Mouse (Mus musculus) midbrain, embryonic 11.5 days (tissue): ENCODE measurements around the gene Dhx32. TPM values are rescaled to one million over a fixed set of nuclear protein-coding genes. Genes with fewer than 3 reads are reported as not detected.
"Not testable (repeated sequence)": the region's sequence is repeated elsewhere in the genome, so short reads cannot be mapped to it uniquely, and the experiment has no call there.

Experiments used
- ATAC-seq: fragments of 200-750 bp; cut with Nextera tagmentation; 2 replicates; pipeline ENCODE4 v1.8.0; 2017; ENCODE audit warnings: moderate TSS enrichment, moderate library complexity; ENCODE audit not compliant: low FRiP score
- DNase-seq: peaks from one replicate; pipeline ENCODE4 v3.0.0; 2015; ENCODE audit warnings: low spot score; ENCODE audit errors: missing footprints
- H3K27ac ChIP-seq: fragments of 300-500 bp; sonication (generic); 2 replicates; pipeline ENCODE4 v1.5.1; 2014; ENCODE audit warnings: low read depth, low read length
- H3K27me3 ChIP-seq: fragments of 300-500 bp; sonication (generic); 2 replicates; pipeline ENCODE4 v1.6.1; 2014; ENCODE audit warnings: mild to moderate bottlenecking, low read length, moderate library complexity, mixed read lengths; ENCODE audit not compliant: control insufficient read depth, insufficient read depth
- H3K36me3 ChIP-seq: fragments of 300-500 bp; sonication (generic); 2 replicates; pipeline ENCODE4 v1.6.1; 2014; ENCODE audit warnings: mild to moderate bottlenecking, low read length, moderate library complexity, mixed read lengths; ENCODE audit not compliant: control insufficient read depth, insufficient read depth
- H3K4me1 ChIP-seq: fragments of 300-500 bp; sonication (generic); 2 replicates; pipeline ENCODE4 v1.6.1; 2014; ENCODE audit warnings: low read length; ENCODE audit not compliant: control insufficient read depth, insufficient read depth
- H3K4me2 ChIP-seq: fragments of 300-500 bp; sonication (generic); 2 replicates; pipeline ENCODE4 v1.6.1; 2014; ENCODE audit warnings: mild to moderate bottlenecking, moderate library complexity
- H3K4me3 ChIP-seq: fragments of 300-500 bp; sonication (generic); 2 replicates; pipeline ENCODE4 v1.5.1; 2014; ENCODE audit warnings: low read depth, low read length
- H3K9ac ChIP-seq: fragments of 300-500 bp; sonication (generic); 2 replicates; pipeline ENCODE4 v1.6.1; 2014; ENCODE audit warnings: low read length
- H3K9me3 ChIP-seq: fragments of 300-500 bp; sonication (generic); 2 replicates; pipeline ENCODE4 v1.6.1; 2016; ENCODE audit warnings: low read length; ENCODE audit not compliant: control insufficient read depth
- WGBS: fragments of 180-500 bp; shearing (Covaris S2); extraction: QIAGEN DNeasy Blood & Tissue Kit; methylation state at CpG from one replicate; pipeline ENCODE4 v1.1.7; 2014; 5-methylcytosine and 5-hydroxymethylcytosine counted together
- polyA plus RNA-seq: library from polyadenylated mRNA; unstranded; fragments of >200 nt; fragmentation: Nextera tagmentation; extraction: Ambion mirVana; gene quantifications from 2 replicates; pipeline ENCODE4 v1.2.1, GENCODE M21; 2014

Dhx32 gene
- polyA plus RNA-seq, 1 experiment from 2014 or later: 82.6 TPM

DNA sequence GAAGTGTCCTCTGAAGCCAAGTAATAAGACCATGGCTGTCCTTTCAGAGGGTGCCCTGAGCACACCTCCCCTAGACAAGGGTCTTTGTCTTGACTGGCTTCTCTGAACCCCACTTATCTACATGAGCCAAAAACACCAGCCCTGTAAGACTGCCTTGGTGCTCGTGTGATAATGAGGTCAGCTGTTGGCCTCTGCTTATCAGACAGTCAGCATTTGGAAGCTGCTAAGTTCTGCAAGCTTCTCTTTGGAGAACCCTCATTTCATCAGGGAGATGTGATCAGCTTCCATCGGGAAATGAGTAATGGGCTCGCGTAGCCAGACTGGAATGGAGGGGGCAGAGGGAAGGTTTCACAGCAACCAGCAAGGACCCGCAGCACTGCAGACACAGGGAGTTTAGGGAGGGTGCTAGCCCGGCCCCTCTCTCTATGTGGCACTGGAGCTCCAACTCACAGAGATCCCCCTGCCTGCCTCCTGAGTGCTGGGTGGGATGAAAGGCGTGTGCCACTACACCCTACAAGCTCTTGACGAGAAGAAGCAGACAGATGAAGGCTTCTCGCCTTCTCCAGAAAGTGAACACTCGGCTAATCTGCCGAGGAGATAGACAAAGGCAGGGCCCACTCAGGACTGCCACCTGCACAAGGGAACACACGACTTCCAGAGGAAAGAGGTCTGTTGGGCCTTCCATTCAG lies 84.4 kb downstream of the Dhx32 start:
- Histone ChIP-seq H3K36me3 (no peaks in the 10 kb centered on the region), H3K9ac (no peak overlapping the region), H3K4me2 (no peak overlapping the region), H3K4me3 (no peak overlapping the region), H3K27me3 (no peaks in the 10 kb centered on the region), H3K27ac (peak overlapping the region; percentile 44; the same call in 1 of the 2 replicates), H3K4me1 (no peaks in the 10 kb centered on the region), H3K9me3 (no peaks in the 10 kb centered on the region)
- WGBS: 90% methylated on average over 12 of the region's 12 CpGs
- DNase-seq (no peak), ATAC-seq (no peak)

DNA sequence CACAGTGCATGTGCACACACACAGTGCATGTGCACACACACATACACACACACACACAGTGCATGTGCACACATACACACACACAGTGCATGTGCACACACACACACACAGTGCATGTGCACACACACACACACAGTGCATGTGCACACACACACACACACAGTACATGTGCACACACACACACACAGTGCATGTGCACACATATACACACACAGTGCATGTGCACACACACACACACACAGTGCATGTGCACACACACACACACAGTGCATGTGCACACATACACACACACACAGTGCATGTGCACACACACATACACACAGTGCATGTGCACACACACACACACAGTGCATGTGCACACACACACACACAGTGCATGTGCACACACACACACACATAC lies 96.9 kb downstream of the Dhx32 start:
- H3K9ac ChIP-seq, H3K4me2 ChIP-seq, H3K4me3 ChIP-seq, ATAC-seq, H3K27me3 ChIP-seq, H3K36me3 ChIP-seq, H3K9me3 ChIP-seq, DNase-seq, H3K27ac ChIP-seq, H3K4me1 ChIP-seq: not testable (repeated sequence)

- H3K4me1 ChIP-seq: no peaks in the 10 kb centered on the region
- no peak overlapping the region for H3K27ac ChIP-seq
- DNase-seq (no peak), ATAC-seq (no peak)
- H3K36me3 ChIP-seq: 0 out of 2 replicates have a peak, but pooled peaks cover 7% of the 10 kb centered on the region
- no peaks in the 10 kb centered on the region for H3K27me3 ChIP-seq
- no peak overlapping the region for H3K9ac ChIP-seq
- H3K4me2 ChIP-seq: no peak overlapping the region
- no peaks in the 10 kb centered on the region; the same call in 1 of the 2 replicates for H3K9me3 ChIP-seq
- H3K4me3 ChIP-seq: no peak overlapping the region
- WGBS: 93% methylated on average over 6 of the region's 6 CpGs
These were observed 97.8 kb downstream of the Dhx32 start for GRCm38 (mm10) chr7:133684701-133685100.

DNA sequence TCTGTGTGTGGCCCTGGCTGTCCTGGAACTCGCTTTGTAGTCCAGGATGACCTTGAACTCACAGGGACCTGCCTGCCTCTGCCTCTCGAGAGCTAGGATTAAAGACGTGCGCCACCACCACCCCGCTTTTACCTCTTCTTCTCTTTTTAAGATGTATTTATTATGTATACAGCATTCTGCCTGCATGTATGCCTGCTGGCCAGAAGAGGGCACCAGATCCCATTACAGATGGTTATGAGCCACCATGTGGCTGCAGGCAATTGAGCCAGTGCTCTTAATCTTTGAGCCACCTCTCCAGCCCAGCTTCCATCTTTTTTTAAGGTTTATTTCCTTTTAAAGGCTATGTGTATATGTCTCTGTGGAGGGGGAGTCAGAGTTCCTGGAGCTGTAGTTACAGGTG lies 98.4 kb downstream of the Dhx32 start:
- Histone ChIP-seq H3K4me3 (no peak overlapping the region), H3K9me3 (no peaks in the 10 kb centered on the region; the same call in 1 of the 2 replicates), H3K4me1 (no peaks in the 10 kb centered on the region), H3K27ac (no peak overlapping the region), H3K27me3 (no peaks in the 10 kb centered on the region), H3K9ac (no peak overlapping the region), H3K4me2 (no peak overlapping the region), H3K36me3 (0 out of 2 replicates have a peak, but pooled peaks cover 7% of the 10 kb centered on the region)
- no peak for DNase-seq
- WGBS: 81% methylated on average over 5 of the region's 5 CpGs
- ATAC-seq: no peak

GRCm38 (mm10) chr7:133683626-133684025 lies 98.9 kb downstream of the Dhx32 start:
- 82% methylated on average over 5 of the region's 5 CpGs for WGBS
- no peak overlapping the region for H3K9ac ChIP-seq
- ATAC-seq: no peak
- H3K4me1 ChIP-seq: no peaks in the 10 kb centered on the region
- no peaks in the 10 kb centered on the region; the same call in 1 of the 2 replicates for H3K9me3 ChIP-seq
- 0 out of 2 replicates have a peak, but pooled peaks cover 5% of the 10 kb centered on the region for H3K36me3 ChIP-seq
- no peak overlapping the region for H3K4me3 ChIP-seq
- H3K27ac ChIP-seq: no peak overlapping the region
- no peak for DNase-seq
- no peak overlapping the region for H3K4me2 ChIP-seq
- no peaks in the 10 kb centered on the region for H3K27me3 ChIP-seq

GRCm38 (mm10) chr7:133679961-133680360 lies 102.6 kb downstream of the Dhx32 start, which contains the start of gene Mmp21:
Gene Mmp21, minus strand, starts transcription at chr7:133680061.
- Histone ChIP-seq H3K9me3 (no peaks in the 10 kb centered on the region; the same call in 1 of the 2 replicates), H3K9ac (no peak within 1 kb of the TSS), H3K4me3 (no peak within 1 kb of the TSS), H3K4me1 (no peaks in the 10 kb centered on the region), H3K4me2 (no peak within 1 kb of the TSS), H3K27me3 (no peaks in the 10 kb centered on the region), H3K36me3 (0 out of 2 replicates have a peak, but pooled peaks cover 2% of the 10 kb centered on the region), H3K27ac (no peak within 1 kb of the TSS)
- WGBS: 90% methylated on average over 3 of the region's 3 CpGs
- DNase-seq: no peak
- no peak for ATAC-seq

DNA sequence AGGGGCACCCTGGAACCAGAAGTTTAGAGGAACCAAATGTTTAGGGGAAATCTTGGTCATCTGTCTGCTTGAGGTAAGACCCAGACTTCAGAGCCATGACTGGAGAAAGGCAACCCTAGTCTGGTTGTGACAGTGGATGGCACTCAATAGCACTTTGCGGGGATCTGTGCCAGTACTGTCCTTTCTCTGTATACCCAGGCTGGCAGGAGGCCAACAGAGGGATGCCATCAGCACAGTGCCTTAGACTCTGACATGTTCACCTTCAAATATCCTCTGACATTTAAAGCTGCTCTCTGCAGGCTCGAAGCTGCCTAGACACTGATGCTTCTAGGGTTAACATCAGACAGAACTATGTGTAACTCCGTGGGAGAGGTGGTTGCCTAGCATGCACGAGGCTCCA lies 103.1 kb downstream of the Dhx32 start:
- no peak overlapping the region for H3K9ac ChIP-seq
- H3K27ac ChIP-seq: no peak overlapping the region
- no peak overlapping the region for H3K4me2 ChIP-seq
- H3K9me3 ChIP-seq: no peaks in the 10 kb centered on the region; the same call in 1 of the 2 replicates
- DNase-seq: no peak
- 0 out of 2 replicates have a peak, but pooled peaks cover under 1% of the 10 kb centered on the region for H3K36me3 ChIP-seq
- H3K4me1 ChIP-seq: no peaks in the 10 kb centered on the region
- 73% methylated on average over 4 of the region's 4 CpGs for WGBS
- ATAC-seq: no peak
- no peak overlapping the region for H3K4me3 ChIP-seq
- H3K27me3 ChIP-seq: no peaks in the 10 kb centered on the region

DNA sequence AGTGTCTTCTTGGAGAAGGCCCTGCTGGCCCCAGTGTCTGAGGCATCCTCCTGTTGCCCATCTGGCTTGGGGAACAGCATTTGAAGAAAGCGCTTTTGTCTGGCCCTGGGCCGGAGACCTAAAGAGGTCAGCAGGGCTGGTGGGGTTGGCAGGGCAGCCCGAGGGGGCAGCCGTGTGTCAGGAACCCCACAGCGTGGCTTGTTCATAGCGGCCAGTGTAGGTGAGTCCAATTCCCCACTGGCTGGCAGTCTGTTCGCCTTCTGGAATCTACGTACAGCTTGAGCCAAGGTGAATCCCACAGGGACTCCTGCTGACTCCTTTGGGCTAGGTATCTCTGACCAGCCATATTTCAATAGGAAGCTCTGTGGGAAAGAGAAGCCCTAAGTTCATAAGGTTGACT lies 103.8 kb downstream of the Dhx32 start:
- H3K27me3 ChIP-seq: no peaks in the 10 kb centered on the region
- H3K4me1 ChIP-seq: no peaks in the 10 kb centered on the region
- H3K27ac ChIP-seq: no peak overlapping the region
- no peak overlapping the region for H3K9ac ChIP-seq
- no peaks in the 10 kb centered on the region for H3K36me3 ChIP-seq
- DNase-seq: no peak
- H3K9me3 ChIP-seq: no peaks in the 10 kb centered on the region
- WGBS: 86% methylated on average over 8 of the region's 8 CpGs
- no peak for ATAC-seq
- no peak overlapping the region for H3K4me3 ChIP-seq
- H3K4me2 ChIP-seq: no peak overlapping the region

DNA sequence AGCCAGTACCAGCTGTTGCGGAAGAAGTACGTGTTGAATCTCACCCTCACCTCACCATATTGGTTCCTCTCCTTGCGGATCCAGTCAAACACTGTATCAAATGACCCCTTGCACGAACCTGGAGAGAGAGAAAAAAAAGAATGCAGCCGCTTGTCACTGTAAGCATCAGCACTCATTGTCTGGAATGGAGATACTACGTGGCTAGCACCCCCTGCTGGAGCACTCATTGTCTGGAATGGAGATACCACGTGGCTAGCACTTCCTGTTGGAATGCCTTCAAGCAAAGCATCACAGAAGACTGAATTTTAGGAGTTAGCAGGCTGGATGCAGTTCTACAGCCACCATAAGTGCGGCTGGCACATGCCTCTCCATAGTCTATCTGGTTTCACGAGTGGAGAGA lies 106.5 kb downstream of the Dhx32 start:
- DNase-seq: no peak
- Histone ChIP-seq H3K36me3 (peaks cover 11% of the 10 kb centered on the region), H3K27ac (no peak overlapping the region), H3K9me3 (no peaks in the 10 kb centered on the region), H3K9ac (no peak overlapping the region), H3K27me3 (no peaks in the 10 kb centered on the region), H3K4me3 (no peak overlapping the region), H3K4me1 (no peaks in the 10 kb centered on the region), H3K4me2 (no peak overlapping the region)
- no peak for ATAC-seq
- 73% methylated on average over 9 of the region's 9 CpGs for WGBS
